Mouse (Mus musculus) adrenal gland, adult 18-20 months (tissue): ENCODE data around the gene Gm20903. TPM values are rescaled to one million over a fixed set of nuclear protein-coding genes. Genes with fewer than 3 reads are reported as not detected.
"Not testable (repeated sequence)": the region's sequence is repeated elsewhere in the genome, so short reads cannot be mapped to it uniquely, and the experiment has no call there.

ENCODE experiments used
- DNase-seq, 2 experiments: peaks; one replicate each; pipeline ENCODE4 v3.0.0; 2021 to 2022; ENCODE audit warnings: low spot score in 2 of 2
- long read RNA-seq, 2 experiments: library from polyadenylated mRNA; stranded (forward); transcript quantifications; one replicate each; pipeline ENCODE4 v2.0.0; 2021
- total RNA-seq, 2 experiments: library from RNA; stranded (reverse); gene quantifications; 1 replicate in 1 of 2; 2 replicates in 1 of 2; pipeline ENCODE4 v1.2.3; 2021

Gm20903 gene
- not detected for total RNA-seq
- long read RNA-seq, experiment 1, result 0 reads
- long read RNA-seq, experiment 2, result 0 reads

DNA sequence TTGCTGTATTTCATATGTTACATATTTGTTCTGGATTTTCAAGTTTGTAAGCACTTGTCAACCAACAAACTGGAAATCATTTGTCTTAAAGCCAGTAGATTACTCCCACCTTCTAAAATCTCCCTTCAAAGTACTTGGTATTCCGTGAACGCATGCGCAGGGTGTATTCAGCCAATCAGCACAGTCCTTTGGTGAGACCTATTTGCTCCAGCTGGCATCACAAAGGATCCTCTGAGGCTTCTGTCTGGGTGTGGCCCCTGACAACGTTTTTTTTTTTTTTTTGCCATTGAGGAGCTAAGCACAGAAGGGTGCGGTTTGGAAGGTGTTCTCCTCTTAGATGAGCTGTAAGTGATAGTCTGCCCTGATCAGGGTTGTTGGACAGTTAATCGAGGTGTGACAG lies at the start of gene Gm20903:
Gene Gm20903, plus strand, starts transcription at position 301 of the 400 bp plus-strand sequence.
- not testable (repeated sequence) for DNase-seq
